Mouse (Mus musculus) CH12F3 (cell line): ENCODE measurements around the gene Taf7l.

ENCODE experiments used
- in situ Hi-C: fragments of 300-500 bp; cut with MboI; formaldehyde crosslinking; loops from 2 replicates; pipeline ENCODE4 v1.14.3; 2020; ENCODE audit warnings: low sequenced_read_pairs

Taf7l gene

DNA sequence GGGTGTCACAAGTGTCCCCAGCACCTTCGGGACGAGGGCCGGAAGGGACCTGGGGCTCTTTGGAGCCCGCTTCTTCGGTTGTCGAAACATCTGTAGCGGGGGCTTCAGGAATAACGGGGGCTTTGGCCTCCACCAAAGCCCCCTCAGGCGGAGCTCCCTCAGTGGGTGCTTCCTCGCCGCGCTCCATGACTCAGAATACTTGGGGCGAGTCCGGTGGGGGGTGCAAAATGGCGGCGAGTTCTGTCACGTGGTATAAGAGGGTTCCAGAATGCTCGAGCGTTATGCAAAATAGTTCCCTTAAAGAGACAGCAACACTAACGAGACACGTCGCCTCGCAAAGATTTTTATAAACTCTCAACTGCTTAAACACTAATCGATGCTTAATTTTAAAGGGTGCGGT is at the start of gene Taf7l:
Gene Taf7l, minus strand, starts transcription at position 201 of the 400 bp plus-strand sequence.
- in situ Hi-C loops: no loop called here

DNA sequence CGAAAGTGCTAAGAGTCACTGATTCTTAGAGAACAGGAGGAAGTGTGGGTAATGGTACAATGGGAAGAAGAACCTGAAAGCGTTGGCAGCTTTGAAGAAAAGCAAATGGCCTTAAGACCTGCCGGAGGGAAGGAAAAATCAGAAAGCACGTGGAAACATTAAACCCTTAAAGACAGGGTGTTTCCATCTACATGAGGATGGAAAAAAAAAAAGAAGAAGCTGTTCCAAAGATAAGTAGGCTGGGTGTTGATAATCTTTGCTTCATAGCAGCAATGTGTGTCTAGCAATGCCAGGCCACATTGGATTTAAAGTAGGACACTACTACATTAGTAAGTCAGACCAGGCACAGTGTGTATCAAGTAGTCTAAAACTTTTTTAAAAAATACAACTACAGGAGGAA is 49.0 kb upstream of the Taf7l start:
- in situ Hi-C loops: no loop called here

DNA sequence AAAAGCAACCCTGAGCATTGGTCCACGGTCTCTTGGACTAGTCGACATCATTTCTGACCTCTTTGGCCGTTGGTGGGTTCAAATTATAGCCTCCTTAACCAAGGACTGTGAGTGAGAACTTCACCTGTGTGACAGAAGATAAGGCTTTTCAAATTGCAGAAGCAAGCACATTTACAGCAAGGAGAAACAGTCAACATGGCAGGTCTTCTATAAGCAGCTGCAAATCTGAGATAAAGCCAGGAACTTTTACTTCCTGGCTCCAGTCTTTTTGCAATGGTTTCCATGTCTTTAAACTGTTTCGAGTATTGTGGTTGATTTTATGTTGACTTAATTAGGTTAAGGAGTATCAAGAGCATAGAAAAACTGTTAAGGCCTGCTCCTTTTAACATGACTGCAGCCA is 47.5 kb upstream of the Taf7l start:
- in situ Hi-C loops: loop anchor here (25.0 kb wide), 1 partner anchor 436 kb away; no protein-coding TSS in a partner anchor

DNA sequence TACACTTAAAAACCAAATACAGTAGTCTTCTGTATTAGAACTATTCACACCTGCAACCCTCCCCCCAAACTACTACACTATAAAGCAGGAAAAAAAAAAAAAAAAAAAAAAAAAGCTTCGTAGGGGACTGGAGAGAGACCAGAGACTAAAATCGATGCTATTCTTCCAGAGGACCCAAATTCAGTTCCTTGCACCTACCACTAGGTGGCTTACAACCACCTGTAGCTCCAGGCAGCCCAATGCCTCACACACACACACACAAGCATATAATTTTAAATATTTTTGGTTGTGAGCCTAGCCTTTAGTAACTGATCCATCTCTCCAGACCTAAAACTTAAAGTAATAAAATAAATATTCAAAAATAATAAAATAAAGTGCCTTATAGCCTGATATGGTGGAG is 33.2 kb upstream of the Taf7l start:
- in situ Hi-C loops: loop anchor here (25.0 kb wide), 1 partner anchor 422 kb away; no protein-coding TSS in a partner anchor

DNA sequence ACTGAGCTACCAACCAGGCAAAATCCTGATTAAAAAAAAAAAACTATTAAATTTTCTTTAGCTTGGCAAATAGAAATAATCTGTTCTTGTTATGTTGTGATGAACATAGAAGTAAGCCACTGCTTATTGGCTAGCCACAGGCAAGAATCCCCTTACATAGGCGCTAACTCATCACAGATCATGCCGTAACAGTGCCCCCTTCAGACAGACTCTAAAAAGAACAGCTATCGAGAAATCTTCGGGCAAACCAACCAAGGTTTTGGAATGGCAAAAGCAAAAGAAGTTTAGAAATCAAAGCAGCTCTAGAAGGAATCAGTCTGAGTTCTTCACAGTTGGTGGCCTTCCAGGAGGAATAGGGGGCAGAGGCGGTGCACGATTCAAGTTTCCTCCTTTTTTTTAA is 31.7 kb upstream of the Taf7l start:
- in situ Hi-C loops: loop anchor here (25.0 kb wide), 1 partner anchor 421 kb away; no protein-coding TSS in a partner anchor

DNA sequence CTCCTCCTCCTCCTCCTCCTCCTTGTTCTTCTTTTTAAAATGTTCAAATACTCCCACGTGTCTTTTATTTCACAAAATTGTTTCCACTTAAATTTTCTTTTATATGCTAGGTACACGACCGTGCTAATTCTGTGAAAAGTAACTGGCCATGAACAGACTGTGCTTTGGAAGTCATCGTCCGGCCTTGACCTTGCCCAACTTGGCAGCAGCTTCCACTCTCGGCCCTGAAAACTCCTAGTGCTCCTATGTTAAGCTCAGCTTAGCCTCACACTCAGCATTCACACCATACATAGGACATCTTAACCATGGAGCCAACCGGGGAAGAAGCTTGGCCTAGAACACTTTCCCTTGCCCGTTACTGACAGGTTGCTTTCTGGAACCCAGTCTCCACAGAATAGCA is 24.4 kb upstream of the Taf7l start:
- in situ Hi-C loops: loop anchor here (25.0 kb wide), 1 partner anchor 413 kb away; no protein-coding TSS in a partner anchor

DNA sequence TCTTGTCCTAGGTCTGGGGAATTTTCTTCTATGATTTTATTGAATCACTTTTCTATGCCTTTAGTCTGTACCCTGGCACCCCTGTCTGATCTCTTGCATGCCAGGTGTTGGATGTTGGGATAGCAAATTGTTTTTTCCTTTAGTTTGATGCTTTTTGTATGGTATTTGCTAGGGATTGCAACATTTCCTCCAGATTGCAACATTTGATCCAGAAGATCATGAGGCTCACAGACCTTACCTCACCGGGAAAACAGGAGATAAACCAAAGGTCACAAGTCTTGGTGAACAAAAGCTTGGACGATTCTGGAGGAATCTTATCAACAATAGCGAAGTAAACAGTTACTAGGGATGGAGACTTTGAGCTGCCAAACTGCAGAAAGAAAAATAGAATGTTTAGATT is 5.4 kb upstream of the Taf7l start:
- in situ Hi-C loops: no loop called here

DNA sequence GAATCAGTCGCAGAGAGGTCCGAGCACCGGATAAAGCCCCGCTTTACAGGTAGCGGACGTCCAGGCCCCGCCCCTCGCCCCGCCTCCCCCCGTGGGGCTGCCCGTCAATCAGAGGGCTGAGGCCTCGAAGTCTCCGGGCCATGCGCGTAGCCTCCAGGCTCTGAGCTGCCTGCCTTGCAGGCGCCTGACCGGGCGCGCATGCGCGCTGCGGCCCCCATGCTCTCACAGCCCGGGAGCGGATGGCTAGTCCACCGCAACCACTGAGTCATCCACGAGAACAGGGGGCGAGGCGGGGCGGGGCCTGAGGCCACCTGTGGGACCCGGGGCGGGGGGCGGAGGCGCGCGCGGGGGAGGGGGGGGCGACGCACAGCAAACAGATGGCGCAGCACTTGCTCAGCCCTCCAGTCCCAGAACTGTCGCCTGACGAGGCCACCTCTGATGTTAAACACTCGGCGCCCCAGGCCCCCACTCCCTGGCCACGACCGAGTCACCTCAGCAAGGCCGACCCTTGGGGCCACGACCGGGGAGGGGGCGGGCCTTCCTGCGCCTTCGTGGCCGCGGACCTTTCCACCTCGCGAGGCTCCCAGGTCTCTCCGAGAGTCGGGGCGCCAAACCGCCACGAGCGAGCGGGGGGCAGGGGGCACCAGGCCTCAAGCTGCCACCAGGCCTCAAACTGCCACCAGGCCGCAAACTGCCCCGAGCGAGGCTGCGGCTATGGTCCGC is 1.1 kb downstream of the Taf7l start:
- in situ Hi-C loops: no loop called here

DNA sequence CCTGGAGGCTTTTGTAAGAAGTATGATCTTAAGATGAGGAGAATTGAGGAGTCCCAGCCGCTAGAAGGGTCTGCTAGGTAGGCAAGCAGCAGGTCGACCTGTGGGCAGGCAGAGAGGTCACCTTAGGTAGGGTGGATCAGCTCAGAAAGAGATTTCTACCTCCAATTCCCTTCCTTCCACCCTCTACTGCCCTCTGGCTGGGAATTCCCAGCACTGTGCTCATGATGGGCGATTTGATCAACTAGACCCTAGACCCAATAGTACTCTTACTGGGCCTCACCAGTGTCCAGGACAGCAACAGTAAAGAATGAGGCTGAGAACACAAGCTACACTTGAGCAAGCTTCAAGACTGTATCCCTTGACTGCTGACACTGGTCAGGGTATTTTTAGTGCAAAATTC is 49.0 kb downstream of the Taf7l start:
- in situ Hi-C loops: no loop called here

DNA sequence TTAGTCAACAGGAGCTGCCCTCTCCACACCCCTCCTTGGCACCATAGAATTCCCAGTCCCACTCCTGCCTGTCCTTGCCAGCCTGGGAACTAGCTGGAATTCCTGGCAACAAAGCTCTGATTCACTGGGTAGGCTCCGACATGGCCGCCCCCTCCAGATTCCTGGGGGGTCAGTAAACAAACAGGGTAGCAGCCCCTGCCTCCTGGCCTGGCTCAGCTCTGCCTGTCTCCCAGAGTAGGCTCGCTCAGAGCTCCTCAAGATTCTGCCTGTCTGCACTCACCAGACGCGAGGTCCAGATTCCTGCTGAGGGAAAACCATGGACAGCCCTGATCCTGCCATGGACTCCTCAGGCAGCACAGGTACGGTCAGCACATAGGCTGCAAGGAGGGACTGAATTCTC is 49.5 kb downstream of the Taf7l start:
- in situ Hi-C loops: no loop called here

DNA sequence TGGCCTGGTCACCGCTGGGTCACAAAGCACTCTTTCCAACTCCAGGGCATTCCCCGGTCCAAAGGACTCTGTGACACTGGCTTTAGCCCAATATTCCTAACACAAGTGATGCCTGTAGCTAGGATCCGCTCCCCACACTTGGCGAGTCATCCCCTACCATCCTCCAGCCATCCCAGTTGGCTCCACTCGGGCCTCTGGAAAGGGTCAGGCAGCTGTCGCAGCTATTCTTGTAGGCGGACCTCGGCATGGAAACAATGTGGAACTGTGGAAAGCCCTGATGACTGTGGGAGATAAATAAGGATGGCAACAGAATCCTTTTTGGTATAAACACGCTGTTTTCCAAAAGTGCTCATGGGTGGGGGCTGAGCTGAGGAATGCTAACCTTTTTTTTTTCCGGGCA is 50.5 kb downstream of the Taf7l start:
- in situ Hi-C loops: no loop called here

DNA sequence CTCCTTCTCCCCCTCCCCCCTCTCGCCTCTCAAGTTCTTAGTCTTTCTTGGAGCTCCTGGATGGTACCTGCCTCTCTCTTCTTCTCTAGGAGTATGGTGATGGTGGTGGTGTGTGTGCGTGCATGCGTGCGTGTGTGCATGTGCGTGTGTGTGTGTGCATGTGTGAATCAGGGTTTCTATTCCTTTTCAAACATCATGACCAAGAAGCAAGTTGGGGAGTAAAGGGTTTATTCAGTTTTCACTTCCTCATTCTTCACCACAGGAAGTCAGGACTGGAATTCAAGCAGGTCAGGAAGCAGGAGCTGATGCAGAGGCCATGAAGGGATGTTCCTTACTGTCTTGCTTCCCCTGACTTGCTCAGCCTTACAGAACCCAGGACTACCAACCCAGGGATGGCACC is 52.0 kb downstream of the Taf7l start:
- in situ Hi-C loops: no loop called here

DNA sequence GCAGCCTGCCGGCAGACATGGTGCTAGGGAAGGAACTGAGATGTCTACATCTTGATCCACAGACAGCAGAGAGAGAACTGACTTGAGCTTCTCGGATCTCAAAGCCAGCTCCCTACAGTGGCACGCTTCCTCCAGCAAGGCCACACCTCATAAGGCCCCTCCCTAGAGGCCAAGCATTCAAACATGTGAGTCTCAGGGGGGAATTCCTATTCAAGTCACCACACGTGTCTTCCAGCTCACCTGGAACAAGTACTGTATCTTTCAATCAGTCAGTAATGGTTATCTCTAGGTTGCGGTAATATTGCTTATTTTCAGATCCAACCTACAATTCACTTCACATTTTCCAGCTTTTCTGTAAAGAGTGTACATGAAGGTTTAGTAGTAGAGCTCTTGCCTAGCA is 56.2 kb downstream of the Taf7l start:
- in situ Hi-C loops: no loop called here

DNA sequence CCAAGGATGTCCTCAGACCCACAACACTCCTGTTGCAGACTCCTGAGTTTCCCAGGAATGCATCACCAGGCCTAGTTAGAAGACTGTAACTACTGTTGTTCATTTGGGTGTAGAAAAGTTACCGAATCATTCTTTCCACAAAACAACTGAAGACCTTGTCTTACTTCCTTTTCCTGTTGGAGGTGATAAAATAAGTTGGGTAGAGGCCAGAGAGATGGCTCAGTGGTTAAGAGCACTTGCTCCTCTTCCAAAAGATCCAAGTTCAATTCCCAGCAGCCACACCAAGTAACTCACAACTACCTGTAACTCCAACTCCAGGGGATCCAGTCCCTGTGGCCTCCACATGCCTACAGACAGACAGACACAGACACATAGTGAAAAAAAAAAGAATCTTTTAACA is 64.2 kb downstream of the Taf7l start:
- in situ Hi-C loops: no loop called here
